Mouse (Mus musculus) ES-E14 (cell line): ENCODE results near the gene Lgals2. TPM values are rescaled to one million over a fixed set of nuclear protein-coding genes. Genes with fewer than 3 reads are reported as not detected.
"Not testable (repeated sequence)": the region's sequence is repeated elsewhere in the genome, so short reads cannot be mapped to it uniquely, and the experiment has no call there.

Experiments
- DNase-seq: peaks from one replicate; pipeline ENCODE4 v3.0.0-alpha.2; 2013; ENCODE audit warnings: low read depth, low spot score
- H3K27ac ChIP-seq: 2 replicates; pipeline ENCODE4 v1.5.1; 2012; ENCODE audit warnings: low read depth, mild to moderate bottlenecking, low read length, moderate library complexity, mixed read lengths; ENCODE audit not compliant: poor library complexity, insufficient read depth, severe bottlenecking
- H3K36me3 ChIP-seq: 2 replicates; pipeline ENCODE4 v1.6.1; 2012; ENCODE audit warnings: mild to moderate bottlenecking, low read length, moderate library complexity, mixed read lengths; ENCODE audit not compliant: control insufficient read depth, poor library complexity, insufficient read depth, severe bottlenecking
- H3K4me1 ChIP-seq, 2 experiments: fragments of 150-350 bp in 1 of 2; sonication (generic) in 1 of 2; 2 replicates each; pipeline ENCODE4 v1.6.1; 2012; ENCODE audit warnings: low read length in 2 of 2, mild to moderate bottlenecking in 1 of 2, mixed read lengths in 1 of 2; ENCODE audit not compliant: control insufficient read depth in 2 of 2, insufficient read depth in 2 of 2, poor library complexity in 1 of 2
- H3K4me3 ChIP-seq, 2 experiments: fragments of 150-350 bp in 1 of 2; sonication (generic) in 1 of 2; 2 replicates each; pipeline ENCODE4 v1.5.1; 2012; ENCODE audit warnings: low read length in 2 of 2, low read depth in 1 of 2, mild to moderate bottlenecking in 1 of 2, mixed read lengths in 1 of 2; ENCODE audit not compliant: insufficient read depth in 1 of 2, poor library complexity in 1 of 2, severe bottlenecking in 1 of 2
- H3K9ac ChIP-seq: 2 replicates; pipeline ENCODE4 v1.6.1; 2012; ENCODE audit warnings: low read depth, mild to moderate bottlenecking, low read length, mixed read lengths; ENCODE audit not compliant: poor library complexity, insufficient read depth, severe bottlenecking
- H3K9me3 ChIP-seq: fragments of 150-350 bp; sonication (generic); 2 replicates; pipeline ENCODE4 v1.6.1; 2012; ENCODE audit warnings: low read depth, mild to moderate bottlenecking, low read length; ENCODE audit not compliant: control insufficient read depth, insufficient read depth
- CHD2 ChIP-seq: IDR thresholded peaks from 2 replicates; pipeline ENCODE4 v1.6.1; 2014; ENCODE audit warnings: mild to moderate bottlenecking, low read depth, low read length, inconsistent platforms
- HCFC1 ChIP-seq: IDR thresholded peaks from 2 replicates; pipeline ENCODE4 v1.6.1; 2012; ENCODE audit warnings: low read length, inconsistent platforms, borderline replicate concordance; ENCODE audit not compliant: insufficient read depth
- MAFK ChIP-seq: IDR thresholded peaks from 2 replicates; pipeline ENCODE4 v1.6.1; 2014; ENCODE audit warnings: mild to moderate bottlenecking, low read depth, low read length, inconsistent platforms; ENCODE audit not compliant: insufficient read depth
- ZC3H11A ChIP-seq: IDR thresholded peaks from 2 replicates; pipeline ENCODE4 v1.6.1; 2012; ENCODE audit warnings: low read depth, mild to moderate bottlenecking, inconsistent platforms, low read length, borderline replicate concordance
- ZNF384 ChIP-seq: IDR thresholded peaks from 2 replicates; pipeline ENCODE4 v1.6.1; 2012; ENCODE audit warnings: low read depth, low read length, inconsistent platforms
- in situ Hi-C, 2 experiments: fragments of 600-800 bp; cut with MboI; formaldehyde crosslinking; loops; one replicate each; pipeline ENCODE4 v1.15.1; 2025; ENCODE audit warnings: low sequenced_read_pairs in 2 of 2, inconsistent platforms in 1 of 2; ENCODE audit not compliant: unreplicated experiment in 2 of 2
- total RNA-seq: library from RNA; depleted of rRNA; stranded (reverse); fragments of 300-350 nt; gene quantifications from 2 replicates; pipeline ENCODE4 v1.2.3, GENCODE M21; 2012

The Lgals2 gene
- total RNA-seq, 1 experiment, result 4.2 TPM

- in situ Hi-C loops, result no loop called here
- DNase-seq, result no peak
- Histone ChIP-seq H3K27ac (no peak overlapping the region), H3K36me3 (no peaks in the 10 kb centered on the region), H3K9me3 (no peaks in the 10 kb centered on the region), H3K9ac (no peak overlapping the region), H3K4me3 (no peak overlapping the region), H3K4me1 (peaks cover 2 to 31% of the 10 kb centered on the region in 2 experiments; a peak in 2 of 4 replicates)
- TF ChIP-seq CHD2 (no peak), ZNF384 (no peak)
These were observed 5.1 kb downstream of the Lgals2 start for GRCm38 (mm10) chr15:78850059-78850824.

- H3K9ac ChIP-seq, result no peak overlapping the region
- no peak overlapping the region for H3K27ac ChIP-seq
- in situ Hi-C loops, result no loop called here
- H3K9me3 ChIP-seq, result no peaks in the 10 kb centered on the region
- TF ChIP-seq CHD2 (no peak), ZNF384 (no peak), MAFK (no peak), HCFC1 (no peak), ZC3H11A (no peak)
- no peak for DNase-seq
- no peak overlapping the region for H3K4me3 ChIP-seq
- H3K4me1 ChIP-seq, result peaks cover 2 to 37% of the 10 kb centered on the region in 2 experiments; a peak in 2 of 4 replicates
- H3K36me3 ChIP-seq, result no peaks in the 10 kb centered on the region
These were observed 5.8 kb downstream of the Lgals2 start for GRCm38 (mm10) chr15:78849485-78849884.

DNA sequence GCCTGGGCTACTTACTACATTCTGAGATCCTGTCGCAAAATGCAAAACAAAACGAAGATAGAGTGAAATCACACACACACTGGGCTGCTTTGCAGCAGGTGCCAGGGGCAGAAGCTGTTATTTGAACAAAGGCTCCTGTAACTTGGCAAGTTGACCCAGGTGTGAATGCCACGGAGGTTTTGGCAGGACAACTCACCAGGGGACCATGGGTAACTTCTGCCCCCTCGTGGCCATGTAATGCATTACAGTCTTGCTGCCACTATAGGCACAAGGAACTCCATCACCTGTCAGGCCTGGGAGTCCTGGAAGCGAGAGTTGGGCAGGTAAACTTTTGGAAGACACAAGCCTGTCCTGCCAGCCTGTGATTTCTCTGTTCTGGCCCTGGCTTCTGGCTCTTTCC is 6.9 kb downstream of the Lgals2 start:
- no peaks in the 10 kb centered on the region for H3K36me3 ChIP-seq
- no peak overlapping the region for H3K27ac ChIP-seq
- H3K9me3 ChIP-seq, result no peaks in the 10 kb centered on the region
- TF ChIP-seq ZC3H11A (peak; percentile 54; the same call in 1 of the 2 replicates), MAFK (no peak)
- in situ Hi-C loops, result no loop called here
- no peak overlapping the region for H3K4me3 ChIP-seq
- DNase-seq, result peak; percentile 81
- H3K4me1 ChIP-seq, result peaks cover 2 to 42% of the 10 kb centered on the region in 2 experiments; a peak in 3 of 4 replicates
- no peak overlapping the region for H3K9ac ChIP-seq

- H3K9ac ChIP-seq, H3K4me3 ChIP-seq, in situ Hi-C loops, H3K9me3 ChIP-seq, H3K36me3 ChIP-seq, DNase-seq, H3K27ac ChIP-seq: not testable (repeated sequence)
- peaks cover 7 to 42% of the 10 kb centered on the region in 2 experiments; a peak in 3 of 4 replicates for H3K4me1 ChIP-seq
These were observed 8.5 kb downstream of the Lgals2 start for GRCm38 (mm10) chr15:78846805-78847204.

GRCm38 (mm10) chr15:78846352-78846751 is 9.0 kb downstream of the Lgals2 start:
- Histone ChIP-seq H3K4me3 (no peak overlapping the region), H3K9ac (no peak overlapping the region), H3K4me1 (peaks cover 7 to 38% of the 10 kb centered on the region in 2 experiments; a peak in 3 of 4 replicates), H3K9me3 (no peaks in the 10 kb centered on the region), H3K27ac (no peak overlapping the region), H3K36me3 (no peaks in the 10 kb centered on the region)
- in situ Hi-C loops, result no loop called here
- TF ChIP-seq CHD2 (no peak), MAFK (no peak), ZNF384 (no peak), ZC3H11A (no peak), HCFC1 (no peak)
- no peak for DNase-seq
